Mouse (Mus musculus): ENCODE measurements at regions not wholly inside any gene's neighbourhood (a gene's known extent, or its start where the extent isn't known, plus 50 kb on each side); places are given as distances from the start of the nearest gene placed in this dataset.

DNA sequence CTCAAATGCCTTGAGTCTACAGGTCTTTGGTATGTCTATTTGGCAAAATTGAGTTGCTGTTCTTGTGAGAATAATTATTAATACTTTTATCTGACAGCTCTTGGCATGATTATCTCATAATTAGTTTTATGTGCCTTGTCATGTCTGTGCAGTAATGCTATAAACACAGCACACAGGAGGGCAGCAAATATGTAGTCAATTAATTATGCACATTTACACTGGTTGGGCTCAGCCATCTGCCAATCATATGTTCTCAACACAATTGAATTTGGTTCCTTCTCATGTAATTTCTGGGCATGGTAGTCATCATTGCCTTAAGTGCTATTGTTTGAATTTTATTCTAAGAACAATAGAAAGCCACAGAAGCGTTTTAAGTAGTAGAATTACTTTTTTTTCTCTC, 1650.7 kb upstream of the Tenm2 start:
- H3K4me1 ChIP-seq (replicated peaks; ENCODE audit: control insufficient read depth, insufficient read depth) = no peaks in the 10 kb centered on the region
- no peaks in the 10 kb centered on the region for H3K27me3 ChIP-seq (ENCODE audit: control insufficient read depth, insufficient read depth, low read length)
- H3K4me3 ChIP-seq (ENCODE audit: low read depth, low read length) = no peak overlapping the region
- no peaks in the 10 kb centered on the region for H3K36me3 ChIP-seq (ENCODE audit: control insufficient read depth, insufficient read depth, low read length)
- 42% methylated on average over 1 of the region's 1 CpGs for WGBS
- TF ChIP-seq EP300 (optimal IDR thresholded peaks at IDR 0.05) = no peak
- no peak for TF ChIP-seq CTCF (IDR thresholded peaks at IDR 0.05; ENCODE audit: low read depth)
- no peak overlapping the region for H3K4me2 ChIP-seq (replicated peaks; ENCODE audit: low read depth)
- H3K9me3 ChIP-seq (ENCODE audit: control insufficient read depth, low read length) = no peaks in the 10 kb centered on the region
- DNase-seq (ENCODE audit: low spot score) (no peak), ATAC-seq (ENCODE audit: low FRiP score, low TSS enrichment) (no peak)
- no peak overlapping the region for H3K9ac ChIP-seq (ENCODE audit: low read length)
- no peak overlapping the region for H3K27ac ChIP-seq (replicated peaks)

DNA sequence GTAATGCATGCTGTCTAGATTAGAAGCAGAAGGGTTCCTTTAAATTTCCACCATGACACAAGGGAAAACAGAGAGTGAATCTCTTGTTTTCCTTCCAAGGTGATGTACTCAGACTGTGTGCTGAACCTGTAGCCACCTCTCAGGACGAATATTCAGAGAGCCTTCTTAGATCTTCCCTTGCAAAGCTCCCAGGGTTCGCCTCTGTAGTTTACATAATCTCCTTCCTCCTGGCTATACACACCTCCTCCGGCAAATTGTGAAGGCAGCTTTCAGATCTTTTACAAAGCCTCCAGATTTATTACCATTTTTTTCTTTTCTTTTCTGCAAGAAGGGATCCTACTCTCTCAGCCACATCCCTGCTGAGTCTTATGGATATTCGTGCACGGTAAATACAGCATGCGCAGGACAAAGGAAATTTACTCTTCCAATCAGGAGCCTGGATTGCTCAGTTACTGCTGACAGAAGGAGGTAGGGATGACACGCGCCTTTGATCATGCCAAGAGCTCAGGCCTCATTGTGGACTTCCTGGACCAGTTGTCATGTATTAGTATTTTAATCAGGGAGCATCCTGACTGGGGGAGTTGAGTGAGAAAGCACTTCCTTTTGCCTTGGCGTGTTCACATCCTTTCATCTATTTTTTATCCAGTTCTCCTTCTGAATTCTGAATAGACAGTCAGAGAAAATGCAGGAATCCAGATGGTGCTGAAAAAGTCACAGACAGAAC, 1626.0 kb upstream of the Tenm2 start:
- ATAC-seq (ENCODE audit: low FRiP score, low TSS enrichment) (no peak), DNase-seq (ENCODE audit: low spot score) (no peak)
- Histone ChIP-seq H3K27me3 (ENCODE audit: control insufficient read depth, insufficient read depth, low read length) (no peaks in the 10 kb centered on the region), H3K36me3 (ENCODE audit: control insufficient read depth, insufficient read depth, low read length) (no peaks in the 10 kb centered on the region), H3K4me1 (replicated peaks; ENCODE audit: control insufficient read depth, insufficient read depth) (no peaks in the 10 kb centered on the region), H3K27ac (replicated peaks) (no peak overlapping the region), H3K9ac (ENCODE audit: low read length) (no peak overlapping the region), H3K4me2 (replicated peaks; ENCODE audit: low read depth) (no peak overlapping the region), H3K9me3 (ENCODE audit: control insufficient read depth, low read length) (no peaks in the 10 kb centered on the region), H3K4me3 (ENCODE audit: low read depth, low read length) (no peak overlapping the region)
- WGBS = 25% methylated on average over 9 of the region's 9 CpGs
- no peak for TF ChIP-seq CTCF (IDR thresholded peaks at IDR 0.05; ENCODE audit: low read depth)
- no peak for TF ChIP-seq EP300 (optimal IDR thresholded peaks at IDR 0.05)

DNA sequence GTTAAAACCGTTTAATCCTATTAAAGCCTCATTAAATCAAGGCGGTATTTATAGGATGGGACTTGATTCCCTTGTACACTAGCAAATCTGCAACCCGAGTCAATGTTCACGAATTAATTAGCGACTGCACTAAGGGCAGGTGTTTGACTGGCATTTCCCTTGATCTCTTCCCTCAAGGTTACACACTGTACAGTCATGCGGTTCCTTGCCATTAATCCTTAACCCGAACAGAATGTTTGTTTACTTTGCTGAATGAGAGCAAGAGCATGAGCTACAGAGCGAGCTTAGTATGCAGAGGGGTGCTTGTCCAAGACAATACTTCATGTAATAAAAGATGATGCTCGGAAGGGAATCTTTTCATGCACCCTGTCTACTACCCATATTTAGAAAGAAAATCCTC, 1620.9 kb upstream of the Tenm2 start:
- Histone ChIP-seq H3K9me3 (ENCODE audit: control insufficient read depth, low read length) (no peaks in the 10 kb centered on the region), H3K9ac (ENCODE audit: low read length) (no peak overlapping the region), H3K4me2 (replicated peaks; ENCODE audit: low read depth) (no peak overlapping the region), H3K27ac (replicated peaks) (no peak overlapping the region), H3K4me3 (ENCODE audit: low read depth, low read length) (no peak overlapping the region), H3K4me1 (replicated peaks; ENCODE audit: control insufficient read depth, insufficient read depth) (no peaks in the 10 kb centered on the region), H3K27me3 (ENCODE audit: control insufficient read depth, insufficient read depth, low read length) (no peaks in the 10 kb centered on the region), H3K36me3 (ENCODE audit: control insufficient read depth, insufficient read depth, low read length) (no peaks in the 10 kb centered on the region)
- TF ChIP-seq CTCF (IDR thresholded peaks at IDR 0.05; ENCODE audit: low read depth) (no peak), EP300 (optimal IDR thresholded peaks at IDR 0.05) (no peak)
- no peak for ATAC-seq (ENCODE audit: low FRiP score, low TSS enrichment)
- WGBS = 56% methylated on average over 9 of the region's 9 CpGs
- DNase-seq (ENCODE audit: low spot score) = no peak

DNA sequence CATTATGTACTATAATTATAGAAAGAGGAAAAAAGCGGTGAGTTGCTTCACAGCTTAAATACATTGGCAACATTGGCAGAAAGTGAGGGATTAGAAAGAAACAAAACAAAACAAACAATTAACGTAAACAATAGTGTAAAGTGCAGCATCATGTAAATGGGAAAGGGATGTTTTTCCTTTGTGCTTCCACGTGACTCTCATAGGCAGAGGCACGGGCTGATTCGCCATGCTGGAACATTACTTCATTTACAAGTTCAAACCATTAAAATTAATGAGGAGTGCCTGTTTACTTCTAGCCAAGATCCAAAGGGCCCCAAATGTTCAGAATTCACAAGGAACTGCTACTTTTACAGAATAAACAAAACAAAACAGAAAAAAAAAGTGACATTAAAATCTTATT, 1593.4 kb upstream of the Tenm2 start:
- DNase-seq (ENCODE audit: low spot score) (no peak), ATAC-seq (ENCODE audit: low FRiP score, low TSS enrichment) (no peak)
- no peaks in the 10 kb centered on the region for H3K9me3 ChIP-seq (ENCODE audit: control insufficient read depth, low read length)
- no peaks in the 10 kb centered on the region for H3K27me3 ChIP-seq (ENCODE audit: control insufficient read depth, insufficient read depth, low read length)
- no peaks in the 10 kb centered on the region for H3K36me3 ChIP-seq (ENCODE audit: control insufficient read depth, insufficient read depth, low read length)
- H3K4me1 ChIP-seq (replicated peaks; ENCODE audit: control insufficient read depth, insufficient read depth) = no peaks in the 10 kb centered on the region
- TF ChIP-seq CTCF (IDR thresholded peaks at IDR 0.05; ENCODE audit: low read depth) (no peak), EP300 (optimal IDR thresholded peaks at IDR 0.05) (no peak)
- H3K9ac ChIP-seq (ENCODE audit: low read length) = no peak overlapping the region
- no peak overlapping the region for H3K27ac ChIP-seq (replicated peaks)
- 63% methylated on average over 5 of the region's 5 CpGs for WGBS
- no peak overlapping the region for H3K4me2 ChIP-seq (replicated peaks; ENCODE audit: low read depth)
- no peak overlapping the region for H3K4me3 ChIP-seq (ENCODE audit: low read depth, low read length)

DNA sequence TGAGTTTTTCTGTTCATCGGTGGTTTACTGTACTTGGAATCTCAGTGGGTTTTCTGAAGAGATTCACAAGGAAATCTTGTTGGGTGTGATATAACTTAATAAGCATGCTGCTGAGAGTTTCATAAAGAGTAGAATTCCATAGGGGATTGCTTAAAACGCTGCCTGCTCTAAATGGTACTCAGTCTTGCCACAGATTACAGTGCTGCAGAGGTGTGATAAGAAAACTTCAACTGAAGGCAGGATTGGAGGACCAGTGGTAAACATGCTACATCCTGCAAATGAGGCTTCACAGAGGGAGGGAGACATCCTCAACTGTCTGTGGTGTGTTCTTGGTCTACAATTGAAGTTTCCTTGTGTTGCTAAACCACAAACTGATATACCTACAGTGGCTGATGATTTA, 1592.6 kb upstream of the Tenm2 start:
- Histone ChIP-seq H3K9ac (ENCODE audit: low read length) (no peak overlapping the region), H3K27me3 (ENCODE audit: control insufficient read depth, insufficient read depth, low read length) (no peaks in the 10 kb centered on the region), H3K9me3 (ENCODE audit: control insufficient read depth, low read length) (no peaks in the 10 kb centered on the region), H3K4me3 (ENCODE audit: low read depth, low read length) (no peak overlapping the region), H3K4me2 (replicated peaks; ENCODE audit: low read depth) (no peak overlapping the region), H3K4me1 (replicated peaks; ENCODE audit: control insufficient read depth, insufficient read depth) (no peaks in the 10 kb centered on the region), H3K36me3 (ENCODE audit: control insufficient read depth, insufficient read depth, low read length) (no peaks in the 10 kb centered on the region), H3K27ac (replicated peaks) (no peak overlapping the region)
- DNase-seq (ENCODE audit: low spot score) (no peak), ATAC-seq (ENCODE audit: low FRiP score, low TSS enrichment) (no peak)
- TF ChIP-seq EP300 (optimal IDR thresholded peaks at IDR 0.05) (no peak), CTCF (IDR thresholded peaks at IDR 0.05; ENCODE audit: low read depth) (no peak)
- WGBS = 44% methylated on average over 2 of the region's 2 CpGs

DNA sequence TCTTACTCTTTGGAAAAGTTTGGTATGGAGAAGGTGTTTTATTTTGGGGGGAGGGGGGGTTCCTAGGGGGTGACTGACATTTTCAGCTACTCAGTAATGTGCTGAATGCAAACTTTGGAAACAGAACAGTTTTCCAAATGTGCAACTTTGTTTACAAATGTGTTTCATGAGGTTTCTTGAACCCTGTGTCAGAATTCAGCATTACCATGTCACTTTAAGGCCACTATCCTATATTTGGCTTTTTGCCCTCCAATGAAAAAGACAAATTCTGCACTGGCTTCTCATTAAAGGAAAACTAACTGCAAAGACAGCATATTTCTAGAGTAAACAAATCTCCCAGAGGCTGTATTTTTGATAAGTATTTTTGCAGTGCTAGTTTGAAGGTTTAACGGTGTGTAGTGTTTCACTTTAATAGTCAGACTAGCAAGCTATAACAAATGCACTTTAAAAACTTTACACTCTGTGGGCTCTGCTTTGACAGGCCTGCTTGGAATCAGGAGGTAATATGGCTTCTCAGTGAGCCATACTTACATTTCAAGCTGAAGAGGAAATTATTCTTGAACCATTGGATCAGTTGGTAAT, 1589.5 kb upstream of the Tenm2 start:
- H3K27me3 ChIP-seq (ENCODE audit: control insufficient read depth, insufficient read depth, low read length) = no peaks in the 10 kb centered on the region
- H3K36me3 ChIP-seq (ENCODE audit: control insufficient read depth, insufficient read depth, low read length) = no peaks in the 10 kb centered on the region
- H3K4me2 ChIP-seq (replicated peaks; ENCODE audit: low read depth) = no peak overlapping the region
- DNase-seq (ENCODE audit: low spot score) = no peak
- no peaks in the 10 kb centered on the region for H3K9me3 ChIP-seq (ENCODE audit: control insufficient read depth, low read length)
- no peak for TF ChIP-seq CTCF (IDR thresholded peaks at IDR 0.05; ENCODE audit: low read depth)
- no peak for TF ChIP-seq EP300 (optimal IDR thresholded peaks at IDR 0.05)
- 46% methylated on average over 1 of the region's 1 CpGs for WGBS
- H3K9ac ChIP-seq (ENCODE audit: low read length) = no peak overlapping the region
- no peak overlapping the region for H3K27ac ChIP-seq (replicated peaks)
- H3K4me1 ChIP-seq (replicated peaks; ENCODE audit: control insufficient read depth, insufficient read depth) = no peaks in the 10 kb centered on the region
- no peak overlapping the region for H3K4me3 ChIP-seq (ENCODE audit: low read depth, low read length)
- ATAC-seq (ENCODE audit: low FRiP score, low TSS enrichment) = no peak
